In genomic region chr11:117836306-117836705, GRCm38 (mm10) we compare ENCODE assay signal across 8 mouse cellular contexts. TPM values are rescaled to one million over a fixed set of nuclear protein-coding genes. Genes with fewer than 3 reads are reported as not detected.
DNase-seq lines count a peak whose midpoint lies in the region; ATAC-seq and TF ChIP-seq lines count a peak whose summit lies in the region.

No protein-coding gene starts in this region.

- H3K27ac ChIP-seq in heart, embryonic 15.5 days = no peak overlapping the region
- no peak overlapping the region for H3K27ac ChIP-seq in hindbrain, embryonic 12.5 days
- H3K27ac ChIP-seq in limb, embryonic 12.5 days = no peak overlapping the region
- no peak overlapping the region for H3K27ac ChIP-seq in midbrain, postnatal 0 days (ENCODE audit: low read depth, low read length)

- H3K27me3 ChIP-seq in heart, embryonic 15.5 days = no peaks in the 10 kb centered on the region
- H3K27me3 ChIP-seq in hindbrain, embryonic 12.5 days = no peaks in the 10 kb centered on the region; the same call in 1 of the 2 replicates
- H3K27me3 ChIP-seq in limb, embryonic 12.5 days = no peaks in the 10 kb centered on the region
- H3K27me3 ChIP-seq in midbrain, postnatal 0 days (ENCODE audit: insufficient read depth, low read length) = no peaks in the 10 kb centered on the region

- intact Hi-C loops in heart, postnatal 14 days (cut with DNase I) = no loop called here

- ATAC-seq in heart, embryonic 15.5 days (replicated peaks; ENCODE audit: insufficient number of reproducible peaks, insufficient read depth, low FRiP score, low read depth) = no peak
- ATAC-seq in hindbrain, embryonic 12.5 days (ENCODE audit: low FRiP score) = no peak
- ATAC-seq in limb, embryonic 12.5 days (ENCODE audit: insufficient number of reproducible peaks, insufficient read depth, low FRiP score, low TSS enrichment, low read depth) = no peak
- no peak for ATAC-seq in midbrain, postnatal 0 days (ENCODE audit: low FRiP score)

- no peaks in the 10 kb centered on the region for H3K36me3 ChIP-seq in heart, embryonic 15.5 days
- H3K36me3 ChIP-seq in hindbrain, embryonic 12.5 days = no peaks in the 10 kb centered on the region
- H3K36me3 ChIP-seq in limb, embryonic 12.5 days = no peaks in the 10 kb centered on the region
- no peaks in the 10 kb centered on the region for H3K36me3 ChIP-seq in midbrain, postnatal 0 days (ENCODE audit: insufficient read depth, low read length)

- TF ChIP-seq CTCF in brain, embryonic 14.5 days (IDR thresholded peaks at IDR 0.05; ENCODE audit: borderline replicate concordance, extremely low read depth, insufficient read depth, insufficient read length) = no peak
- TF ChIP-seq CTCF in midbrain, postnatal 0 days (IDR thresholded peaks at IDR 0.05) = no peak

- H3K9ac ChIP-seq in heart, embryonic 15.5 days = no peak overlapping the region
- H3K9ac ChIP-seq in hindbrain, embryonic 12.5 days = no peak overlapping the region
- H3K9ac ChIP-seq in limb, embryonic 12.5 days (replicated peaks) = no peak overlapping the region
- no peak overlapping the region for H3K9ac ChIP-seq in midbrain, postnatal 0 days (replicated peaks; ENCODE audit: low read length, poor library complexity, severe bottlenecking)

- peak overlapping the region; percentile 55 for H3K4me2 ChIP-seq in heart, embryonic 15.5 days
- H3K4me2 ChIP-seq in hindbrain, embryonic 12.5 days (replicated peaks) = peak overlapping the region; percentile 39
- peak overlapping the region; percentile 36 for H3K4me2 ChIP-seq in limb, embryonic 12.5 days
- H3K4me2 ChIP-seq in midbrain, postnatal 0 days (ENCODE audit: low read depth, low read length, poor library complexity, severe bottlenecking) = peak overlapping the region; percentile 26

- no peak for DNase-seq in heart, postnatal 14 days
- peak; percentile 64 for DNase-seq in brain, embryonic 14.5 days (ENCODE audit: low read depth)
- DNase-seq in midbrain, postnatal 0 days (ENCODE audit: low spot score) = peak; percentile 34
- DNase-seq in urinary bladder, adult 2 months (ENCODE audit: low spot score) = no peak
- DNase-seq in urinary bladder, postnatal 14 days (ENCODE audit: low spot score) = no peak

- 28% methylated on average over 13 of the region's 13 CpGs for WGBS in heart, embryonic 15.5 days
- WGBS in hindbrain, embryonic 12.5 days = 32% methylated on average over 13 of the region's 13 CpGs
- WGBS in limb, embryonic 12.5 days = 25% methylated on average over 13 of the region's 13 CpGs
- 33% methylated on average over 13 of the region's 13 CpGs for WGBS in midbrain, postnatal 0 days

- H3K9me3 ChIP-seq in heart, embryonic 15.5 days (replicated peaks) = no peaks in the 10 kb centered on the region
- no peaks in the 10 kb centered on the region for H3K9me3 ChIP-seq in hindbrain, embryonic 12.5 days (replicated peaks)
- H3K9me3 ChIP-seq in limb, embryonic 12.5 days = no peaks in the 10 kb centered on the region
- no peaks in the 10 kb centered on the region for H3K9me3 ChIP-seq in midbrain, postnatal 0 days (ENCODE audit: low read length)

- no peak for TF ChIP-seq POLR2A in brain, embryonic 14.5 days (IDR thresholded peaks at IDR 0.05; ENCODE audit: borderline replicate concordance, extremely low read depth, insufficient read depth, insufficient read length, poor library complexity, severe bottlenecking)

- peaks cover 33% of the 10 kb centered on the region for H3K4me1 ChIP-seq in heart, embryonic 15.5 days (replicated peaks)
- peaks cover 6% of the 10 kb centered on the region for H3K4me1 ChIP-seq in hindbrain, embryonic 12.5 days
- H3K4me1 ChIP-seq in limb, embryonic 12.5 days (replicated peaks) = peaks cover 13% of the 10 kb centered on the region
- no peaks in the 10 kb centered on the region for H3K4me1 ChIP-seq in midbrain, postnatal 0 days (ENCODE audit: insufficient read depth, low read length)

- H3K4me3 ChIP-seq in heart, embryonic 15.5 days = peak overlapping the region; percentile 23
- H3K4me3 ChIP-seq in hindbrain, embryonic 12.5 days = no peak overlapping the region
- H3K4me3 ChIP-seq in limb, embryonic 12.5 days (replicated peaks) = no peak overlapping the region
- H3K4me3 ChIP-seq in midbrain, postnatal 0 days (ENCODE audit: low read depth, low read length) = 0 out of 2 replicates have a peak overlapping the region, but pooled peaks have one; percentile 8

RNA-seq across cellular contexts. Expression of gene Tk1, which starts 10.4 kb away (rescaled TPM):
- 92.9 and 102 TPM in 2 replicates for polyA plus RNA-seq in heart, embryonic 15.5 days (2015; fragmentation: Nextera tagmentation; extraction: Ambion mirVana)
- total RNA-seq in heart, postnatal 14 days (2021) = 1 to 10 TPM; 5.6 to 9.7 TPM
- 31.1 and 76.6 TPM in 2 replicates for polyA plus RNA-seq in brain, embryonic 14.5 days (2012; rRNA removed)
- polyA plus RNA-seq in hindbrain, embryonic 12.5 days (2016; fragmentation: Nextera tagmentation; extraction: Ambion mirVana) = 57.9 and 59.0 TPM in 2 replicates
- polyA plus RNA-seq in limb, embryonic 12.5 days (2016; fragmentation: Nextera tagmentation; extraction: Ambion mirVana) = 136 and 143 TPM in 2 replicates
- total RNA-seq in midbrain, postnatal 0 days (2014; rRNA removed) = 6.3 and 8.8 TPM in 2 replicates
- 6.0 and 6.5 TPM in 2 replicates for polyA plus RNA-seq in midbrain, postnatal 0 days (2015; fragmentation: Nextera tagmentation; extraction: Ambion mirVana)
- 6.5 and 8.8 TPM in 2 replicates for polyA plus RNA-seq in urinary bladder, adult 2 months (2012; rRNA removed)

RNA-seq across cellular contexts. Expression of gene Afmid, which starts 10.6 kb away (rescaled TPM):
- polyA plus RNA-seq in heart, embryonic 15.5 days (2015; fragmentation: Nextera tagmentation; extraction: Ambion mirVana) = 15.1 and 16.6 TPM in 2 replicates
- total RNA-seq in heart, postnatal 14 days (2021) = 1 to 10 TPM; 4.2 to 6.6 TPM
- 4.5 and 6.7 TPM in 2 replicates for polyA plus RNA-seq in brain, embryonic 14.5 days (2012; rRNA removed)
- 2.9 and 4.6 TPM in 2 replicates for polyA plus RNA-seq in hindbrain, embryonic 12.5 days (2016; fragmentation: Nextera tagmentation; extraction: Ambion mirVana)
- 3.5 and 4.2 TPM in 2 replicates for polyA plus RNA-seq in limb, embryonic 12.5 days (2016; fragmentation: Nextera tagmentation; extraction: Ambion mirVana)
- 5.1 and 11.1 TPM in 2 replicates for total RNA-seq in midbrain, postnatal 0 days (2014; rRNA removed)
- polyA plus RNA-seq in midbrain, postnatal 0 days (2015; fragmentation: Nextera tagmentation; extraction: Ambion mirVana) = 9.1 and 10.4 TPM in 2 replicates
- polyA plus RNA-seq in urinary bladder, adult 2 months (2012; rRNA removed) = 11.8 and 13.1 TPM in 2 replicates

RNA-seq across cellular contexts. Expression of gene Birc5, which starts 12.7 kb away (rescaled TPM):
- 202 and 215 TPM in 2 replicates for polyA plus RNA-seq in heart, embryonic 15.5 days (2015; fragmentation: Nextera tagmentation; extraction: Ambion mirVana)
- 1 to 10 TPM; 3.8 to 9.8 TPM for total RNA-seq in heart, postnatal 14 days (2021)
- polyA plus RNA-seq in brain, embryonic 14.5 days (2012; rRNA removed) = 31.8 and 61.9 TPM in 2 replicates
- polyA plus RNA-seq in hindbrain, embryonic 12.5 days (2016; fragmentation: Nextera tagmentation; extraction: Ambion mirVana) = 181 and 190 TPM in 2 replicates
- 346 and 369 TPM in 2 replicates for polyA plus RNA-seq in limb, embryonic 12.5 days (2016; fragmentation: Nextera tagmentation; extraction: Ambion mirVana)
- total RNA-seq in midbrain, postnatal 0 days (2014; rRNA removed) = 3.2 and 6.0 TPM in 2 replicates
- polyA plus RNA-seq in midbrain, postnatal 0 days (2015; fragmentation: Nextera tagmentation; extraction: Ambion mirVana) = 13.1 and 13.2 TPM in 2 replicates
- polyA plus RNA-seq in urinary bladder, adult 2 months (2012; rRNA removed) = 3.3 and 4.3 TPM in 2 replicates

RNA-seq across cellular contexts. Expression of gene Tmem235, which starts 24.2 kb away (rescaled TPM):
- polyA plus RNA-seq in heart, embryonic 15.5 days (2015; fragmentation: Nextera tagmentation; extraction: Ambion mirVana) = not detected in 2 replicates
- total RNA-seq in heart, postnatal 14 days (2021) = not detected
- polyA plus RNA-seq in brain, embryonic 14.5 days (2012; rRNA removed) = 0.10 TPM in 1 of 2 replicates, not detected in the other
- polyA plus RNA-seq in hindbrain, embryonic 12.5 days (2016; fragmentation: Nextera tagmentation; extraction: Ambion mirVana) = not detected in 2 replicates
- polyA plus RNA-seq in limb, embryonic 12.5 days (2016; fragmentation: Nextera tagmentation; extraction: Ambion mirVana) = not detected in 2 replicates
- 0.16 TPM in 1 of 2 replicates, not detected in the other for total RNA-seq in midbrain, postnatal 0 days (2014; rRNA removed)
- polyA plus RNA-seq in midbrain, postnatal 0 days (2015; fragmentation: Nextera tagmentation; extraction: Ambion mirVana) = not detected in 2 replicates
- polyA plus RNA-seq in urinary bladder, adult 2 months (2012; rRNA removed) = not detected in 2 replicates

RNA-seq across cellular contexts. Expression of gene Gm20708, which starts 26.8 kb away (rescaled TPM):
- 0.97 and 1.5 TPM in 2 replicates for polyA plus RNA-seq in heart, embryonic 15.5 days (2015; fragmentation: Nextera tagmentation; extraction: Ambion mirVana)
- 1 to 10 TPM in 1 of 2 experiments, under 1 TPM in 1; 0.98 to 2.3 TPM for total RNA-seq in heart, postnatal 14 days (2021)
- polyA plus RNA-seq in brain, embryonic 14.5 days (2012; rRNA removed) = 0.11 and 1.2 TPM in 2 replicates
- 0.47 and 0.50 TPM in 2 replicates for polyA plus RNA-seq in hindbrain, embryonic 12.5 days (2016; fragmentation: Nextera tagmentation; extraction: Ambion mirVana)
- 0.36 and 0.58 TPM in 2 replicates for polyA plus RNA-seq in limb, embryonic 12.5 days (2016; fragmentation: Nextera tagmentation; extraction: Ambion mirVana)
- total RNA-seq in midbrain, postnatal 0 days (2014; rRNA removed) = 2.4 TPM in 1 of 2 replicates, not detected in the other
- 1.2 and 2.7 TPM in 2 replicates for polyA plus RNA-seq in midbrain, postnatal 0 days (2015; fragmentation: Nextera tagmentation; extraction: Ambion mirVana)
- 0.22 TPM in 1 of 2 replicates, not detected in the other for polyA plus RNA-seq in urinary bladder, adult 2 months (2012; rRNA removed)

Comparison
In these comparisons a context has a peak if more than half of its experiments do, and no peak if none do; other contexts are left out.
1. H3K4me3 ChIP-seq: peak in heart, embryonic 15.5 days (single experiment) and midbrain, postnatal 0 days (single experiment); none in hindbrain, embryonic 12.5 days (single experiment) and limb, embryonic 12.5 days (single experiment).
2. DNase-seq: peak in brain, embryonic 14.5 days (single experiment) and midbrain, postnatal 0 days (single experiment); none in heart, postnatal 14 days (0 of 2), urinary bladder, adult 2 months (single experiment) and urinary bladder, postnatal 14 days (single experiment).
3. Peak in every context shown above with its lines, with median percentiles within 50 percentile points of each other: H3K4me2 ChIP-seq.